Mouse (Mus musculus): ENCODE results near the gene Cradd.

DNA sequence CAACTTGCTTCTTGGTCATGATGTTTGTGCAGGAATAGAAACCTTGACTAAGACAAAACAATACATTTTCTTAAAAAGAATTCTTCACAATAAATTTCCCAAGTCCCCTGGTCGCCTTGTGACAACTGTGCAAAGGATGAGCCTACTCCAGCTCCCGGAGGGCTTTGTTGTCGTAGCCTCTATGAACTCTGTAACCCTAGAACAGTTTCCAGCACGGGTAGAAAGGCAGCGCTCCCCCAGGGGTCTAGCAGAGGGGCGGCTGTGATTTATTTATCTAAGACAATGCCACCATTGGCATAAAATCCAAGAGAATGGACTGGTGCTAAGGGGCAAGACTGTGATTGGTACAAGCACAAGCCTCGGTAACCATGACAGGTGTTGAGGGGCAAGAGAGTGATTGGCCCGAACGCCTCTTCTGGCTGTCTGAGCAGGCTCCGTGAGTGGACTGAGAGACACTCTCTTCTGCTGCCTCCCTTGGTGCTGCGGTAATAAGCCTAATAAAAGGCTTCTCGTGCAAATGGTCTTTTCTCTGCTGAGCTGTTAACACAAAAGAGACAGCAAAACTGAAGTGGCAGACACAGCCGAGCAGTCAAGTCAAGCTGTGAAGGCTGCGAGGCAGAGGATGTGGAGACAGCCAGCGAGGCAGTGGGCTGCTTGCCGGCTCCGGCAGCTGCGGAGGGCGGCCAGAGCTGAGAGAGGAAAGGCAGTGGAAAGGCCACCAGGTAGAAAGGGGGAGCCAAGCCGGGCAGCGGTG lies 13.1 kb downstream of the Cradd start:
- TF ChIP-seq CTCF (IDR thresholded peaks at IDR 0.05; ENCODE audit: low read depth), result no peak
- TF ChIP-seq EP300 (optimal IDR thresholded peaks at IDR 0.05), result no peak
